Mouse (Mus musculus) stomach, postnatal 0 days (tissue): Measurements from ENCODE around the gene Rtf1. TPM values are rescaled to one million over a fixed set of nuclear protein-coding genes. Genes with fewer than 3 reads are reported as not detected.
A peak's percentile ranks its signal among the peaks of the same experiment; 100 is the strongest.
"Not testable (repeated sequence)": the region's sequence is repeated elsewhere in the genome, so short reads cannot be mapped to it uniquely, and the experiment has no call there.

Source experiments
- ATAC-seq: fragments of 200-750 bp; cut with Nextera tagmentation; 2 replicates; pipeline ENCODE4 v1.8.0; 2017; ENCODE audit not compliant: low FRiP score, low TSS enrichment
- DNase-seq: peaks from one replicate; pipeline ENCODE4 v3.0.0-alpha.2; 2016; ENCODE audit warnings: low spot score
- H3K27ac ChIP-seq: fragments of 300-500 bp; sonication (generic); replicated peaks from 2 replicates; pipeline ENCODE4 v1.5.1; 2014; ENCODE audit warnings: mild to moderate bottlenecking, control low read depth
- H3K27me3 ChIP-seq: fragments of 300-500 bp; sonication (generic); 2 replicates; pipeline ENCODE4 v1.6.1; 2014; ENCODE audit warnings: low read length; ENCODE audit not compliant: control insufficient read depth, insufficient read depth
- H3K36me3 ChIP-seq: fragments of 300-500 bp; sonication (generic); 2 replicates; pipeline ENCODE4 v1.6.1; 2014; ENCODE audit warnings: low read length, mixed read lengths; ENCODE audit not compliant: control insufficient read depth, insufficient read depth
- H3K4me1 ChIP-seq: fragments of 300-500 bp; sonication (generic); replicated peaks from 2 replicates; pipeline ENCODE4 v1.6.1; 2014; ENCODE audit warnings: antibody characterized with exemption; ENCODE audit not compliant: control insufficient read depth, insufficient read depth
- H3K4me2 ChIP-seq: fragments of 300-500 bp; sonication (generic); replicated peaks from 2 replicates; pipeline ENCODE4 v1.6.1; 2014; ENCODE audit warnings: low read depth, mild to moderate bottlenecking, control low read depth, moderate library complexity
- H3K4me3 ChIP-seq: fragments of 300-500 bp; sonication (generic); 2 replicates; pipeline ENCODE4 v1.5.1; 2014; ENCODE audit warnings: low read depth, low read length, control low read depth
- H3K9ac ChIP-seq: fragments of 300-500 bp; sonication (generic); 2 replicates; pipeline ENCODE4 v1.6.1; 2014; ENCODE audit warnings: mild to moderate bottlenecking, low read length, control low read depth, mixed read lengths
- H3K9me3 ChIP-seq: fragments of 300-500 bp; sonication (generic); 2 replicates; pipeline ENCODE4 v1.6.1; 2016; ENCODE audit warnings: low read length; ENCODE audit not compliant: control insufficient read depth
- CTCF ChIP-seq: IDR thresholded peaks from 2 replicates; pipeline ENCODE4 v1.5.1; 2016; ENCODE audit warnings: antibody characterized with exemption, low read depth, mild to moderate bottlenecking, moderate library complexity
- EP300 ChIP-seq: optimal IDR thresholded peaks from 2 replicates; pipeline ENCODE3; 2016; ENCODE audit warnings: antibody characterized with exemption
- WGBS: fragments of 180-500 bp; shearing (Covaris S2); extraction: QIAGEN DNeasy Blood & Tissue Kit; methylation state at CpG from one replicate; pipeline ENCODE4 v1.1.7; 2014; 5-methylcytosine and 5-hydroxymethylcytosine counted together
- polyA plus RNA-seq: library from polyadenylated mRNA; unstranded; fragments of >200 nt; fragmentation: Nextera tagmentation; extraction: Ambion mirVana; gene quantifications from 2 replicates; pipeline ENCODE4 v1.2.1, GENCODE M21; 2015

Rtf1 gene
- 27.4 and 33.2 TPM in 2 replicates for polyA plus RNA-seq

DNA sequence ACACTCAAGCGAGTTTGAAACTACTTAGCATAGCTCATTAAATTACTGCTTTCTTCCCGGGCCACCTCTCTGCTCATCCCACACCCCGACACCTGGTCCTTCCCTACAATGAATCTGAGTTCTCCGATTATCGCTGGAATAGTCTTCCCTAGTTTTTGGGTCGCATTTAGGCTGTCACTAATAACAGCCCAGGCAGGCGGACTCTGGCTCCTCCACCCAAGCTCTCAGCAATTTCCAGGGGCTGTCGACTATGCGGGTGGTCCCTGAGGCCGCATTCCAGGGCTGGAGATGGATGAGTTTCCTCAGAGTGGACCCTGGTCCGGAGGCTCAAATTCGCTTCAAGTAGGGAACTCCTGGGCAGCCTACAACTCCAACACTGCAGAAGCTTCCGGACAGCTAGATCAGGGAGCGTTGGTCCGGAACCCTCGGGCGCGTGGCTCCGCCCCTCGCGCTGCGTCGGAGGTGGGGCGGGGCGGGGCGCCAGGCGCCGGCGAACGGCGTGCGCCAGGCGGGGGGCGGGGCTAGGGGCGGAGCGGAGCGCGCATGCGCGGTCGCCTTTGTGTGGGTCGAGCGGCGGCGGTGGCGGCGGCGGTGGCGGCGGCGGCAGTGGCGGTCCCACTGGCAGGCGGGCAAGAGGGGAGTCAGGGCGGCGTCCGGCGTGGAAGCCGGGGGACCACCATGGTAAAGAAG is at the start of gene Rtf1:
Rtf1 (plus strand) TSS at position 544 of the 690 bp plus-strand sequence.
- TF ChIP-seq CTCF: no peak
- no peak for TF ChIP-seq EP300
- WGBS: 0% methylated on average over 51 of the region's 58 CpGs
- H3K9me3 ChIP-seq: no peaks in the 10 kb centered on the region
- DNase-seq (peak; percentile 96), ATAC-seq (peak; percentile 97)
- H3K4me2 ChIP-seq: peak within 1 kb of the TSS; percentile 82
- H3K27me3 ChIP-seq: no peaks in the 10 kb centered on the region
- H3K4me1 ChIP-seq: no peaks in the 10 kb centered on the region
- no peaks in the 10 kb centered on the region for H3K36me3 ChIP-seq
- H3K9ac ChIP-seq: peak within 1 kb of the TSS; percentile 95
- H3K27ac ChIP-seq: peak within 1 kb of the TSS; percentile 90
- H3K4me3 ChIP-seq: peak within 1 kb of the TSS; percentile 96

DNA sequence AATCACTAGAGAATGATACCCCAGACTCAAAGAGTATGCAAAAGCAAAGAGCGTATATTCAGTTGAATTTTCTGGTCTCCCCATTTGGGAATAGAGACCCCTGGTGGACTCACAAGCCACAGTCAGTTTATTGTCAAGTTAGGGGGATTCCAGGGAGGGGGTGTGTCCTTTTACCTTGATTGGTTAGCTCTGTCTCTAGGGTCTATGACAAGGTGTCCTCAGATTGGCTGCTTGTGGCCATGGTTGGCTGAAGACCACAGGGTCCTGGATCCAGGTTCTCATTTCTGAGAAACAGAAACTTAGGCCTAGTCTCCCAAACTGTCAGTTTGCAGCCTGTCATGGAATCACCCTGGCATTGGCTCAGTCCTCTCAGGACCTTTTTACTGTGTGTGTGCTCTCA is 38.1 kb upstream of the Rtf1 start:
- TF ChIP-seq CTCF (peak; percentile 28), EP300 (no peak)
- Histone ChIP-seq H3K4me2 (no peak overlapping the region), H3K4me3 (no peak overlapping the region), H3K9me3 (no peaks in the 10 kb centered on the region), H3K27ac (no peak overlapping the region), H3K9ac (no peak overlapping the region), H3K27me3 (no peaks in the 10 kb centered on the region), H3K36me3 (peaks cover 18% of the 10 kb centered on the region), H3K4me1 (no peaks in the 10 kb centered on the region)
- WGBS: 94% methylated on average over 1 of the region's 1 CpGs
- ATAC-seq: no peak
- no peak for DNase-seq

DNA sequence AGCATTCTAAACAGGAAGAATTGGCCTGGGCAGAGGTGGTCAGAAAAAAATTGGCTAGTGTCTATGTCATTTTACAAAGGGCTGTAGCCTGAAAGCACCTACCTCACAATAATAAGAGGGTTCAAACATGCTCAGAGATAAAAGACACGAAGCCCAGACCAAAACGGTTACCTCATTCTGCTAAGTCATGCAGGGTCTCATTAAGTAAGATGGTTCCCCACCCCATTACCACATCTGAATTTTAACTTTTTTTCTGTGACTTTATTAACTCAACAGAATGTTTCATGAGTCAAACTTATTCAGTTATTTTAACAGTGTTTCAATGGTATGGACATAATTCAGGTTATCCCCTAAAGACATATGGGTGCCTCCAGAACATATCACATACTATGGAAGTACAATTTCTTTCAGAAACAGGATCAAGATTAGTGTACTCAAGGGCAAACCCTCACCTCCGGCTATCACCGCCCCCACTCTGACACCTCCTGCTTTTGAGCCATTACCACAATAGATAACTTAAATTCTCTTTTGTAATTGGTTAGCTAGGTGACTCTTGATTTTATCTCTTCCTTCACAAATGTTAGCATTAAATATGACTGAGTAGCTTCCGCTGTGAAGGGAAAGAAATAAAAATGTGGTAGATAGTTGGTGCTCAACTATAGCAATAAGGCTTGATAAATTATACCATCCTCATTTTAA is 33.5 kb upstream of the Rtf1 start:
- TF ChIP-seq CTCF (no peak), EP300 (no peak)
- Histone ChIP-seq H3K9me3 (no peaks in the 10 kb centered on the region), H3K27ac (no peak overlapping the region), H3K27me3 (no peaks in the 10 kb centered on the region), H3K4me2 (no peak overlapping the region), H3K4me1 (no peaks in the 10 kb centered on the region), H3K4me3 (no peak overlapping the region), H3K36me3 (peaks cover 20% of the 10 kb centered on the region), H3K9ac (no peak overlapping the region)
- DNase-seq (no peak), ATAC-seq (no peak)
- WGBS: 94% methylated on average over 5 of the region's 5 CpGs

DNA sequence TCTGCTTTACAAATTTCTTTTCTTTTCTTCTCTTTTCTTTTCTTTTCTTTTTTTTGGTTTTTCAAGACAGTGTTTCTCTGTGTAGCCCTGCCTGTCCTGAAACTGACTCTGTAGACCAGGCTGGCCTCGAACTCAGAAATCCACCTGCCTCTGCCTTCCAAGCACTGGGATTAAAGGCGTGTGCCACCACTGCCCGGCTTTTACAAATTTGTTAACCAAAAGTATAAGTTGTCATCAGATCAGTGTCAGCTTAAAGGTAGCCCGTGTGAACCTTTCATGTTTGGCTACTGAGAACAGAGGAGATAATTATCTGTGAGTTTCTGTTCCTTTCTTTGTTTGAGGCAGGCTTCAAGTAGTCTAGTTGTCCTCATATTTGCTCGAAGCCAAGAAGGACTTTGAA is 30.6 kb upstream of the Rtf1 start:
- 91% methylated on average over 5 of the region's 5 CpGs for WGBS
- Histone ChIP-seq H3K4me1 (no peaks in the 10 kb centered on the region), H3K9ac (no peak overlapping the region), H3K27me3 (no peaks in the 10 kb centered on the region), H3K9me3 (no peaks in the 10 kb centered on the region), H3K36me3 (peaks cover 20% of the 10 kb centered on the region), H3K27ac (no peak overlapping the region), H3K4me2 (no peak overlapping the region), H3K4me3 (no peak overlapping the region)
- ATAC-seq: no peak
- TF ChIP-seq CTCF: no peak
- no peak for TF ChIP-seq EP300
- no peak for DNase-seq

DNA sequence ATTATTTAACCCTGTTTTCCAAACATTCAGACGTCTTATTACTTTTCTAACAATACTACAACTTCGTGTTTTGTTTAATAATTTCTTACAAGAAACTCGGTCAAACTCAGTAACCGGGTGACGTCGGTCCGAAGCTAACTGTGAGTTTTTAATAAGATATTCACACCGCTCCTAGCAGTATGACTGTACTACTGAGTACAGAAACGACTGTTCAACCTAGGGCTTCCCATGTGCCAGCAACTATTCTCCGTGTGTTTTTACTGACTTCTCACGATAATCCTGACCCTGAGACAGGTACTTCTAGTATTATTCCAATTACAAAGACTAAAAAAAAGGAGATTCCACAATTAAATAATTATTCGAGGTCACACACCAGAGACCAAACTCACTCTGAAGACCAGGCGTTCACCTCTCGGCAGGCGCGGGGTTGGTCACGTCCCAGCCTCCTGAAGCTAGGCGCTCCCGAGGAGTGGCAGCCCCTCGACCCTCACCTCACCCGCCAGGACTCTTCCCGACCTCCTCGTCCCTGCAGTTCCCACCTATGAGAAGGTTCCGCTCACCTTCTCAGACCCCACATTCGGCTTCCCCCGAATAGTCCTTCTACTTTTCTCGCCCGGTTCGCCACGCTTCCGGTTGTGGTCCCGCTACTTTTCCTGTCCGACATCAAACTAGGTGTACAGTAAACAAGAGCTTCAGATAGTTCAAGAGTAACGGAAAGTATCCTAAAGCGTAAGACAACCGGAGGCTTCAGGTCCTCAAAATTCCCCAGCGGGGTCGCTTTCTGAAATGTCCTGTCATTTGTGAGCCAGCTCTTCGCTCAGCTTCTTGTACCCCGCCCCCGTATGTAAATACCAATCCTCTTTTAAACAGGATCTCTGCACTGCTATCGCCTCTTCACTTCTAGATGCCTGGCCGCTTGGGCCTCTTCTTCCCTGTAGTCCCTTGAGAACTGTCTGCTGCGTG is 12.4 kb upstream of the Rtf1 start, which contains the start of gene Ndufaf1:
Ndufaf1 (minus strand) TSS at position 608 of the 963 bp plus-strand sequence.
- Histone ChIP-seq H3K27me3 (no peaks in the 10 kb centered on the region), H3K4me2 (peak within 1 kb of the TSS; percentile 83), H3K9me3 (no peaks in the 10 kb centered on the region), H3K36me3 (0 out of 2 replicates have a peak, but pooled peaks cover 4% of the 10 kb centered on the region), H3K4me3 (peak within 1 kb of the TSS; percentile 70), H3K9ac (peak within 1 kb of the TSS; percentile 78), H3K27ac (no peak within 1 kb of the TSS), H3K4me1 (no peaks in the 10 kb centered on the region; the same call in 1 of the 2 replicates)
- DNase-seq: peak; percentile 78
- peak; percentile 77 for ATAC-seq
- 1% methylated on average over 44 of the region's 44 CpGs for WGBS
- TF ChIP-seq CTCF (no peak), EP300 (no peak)

DNA sequence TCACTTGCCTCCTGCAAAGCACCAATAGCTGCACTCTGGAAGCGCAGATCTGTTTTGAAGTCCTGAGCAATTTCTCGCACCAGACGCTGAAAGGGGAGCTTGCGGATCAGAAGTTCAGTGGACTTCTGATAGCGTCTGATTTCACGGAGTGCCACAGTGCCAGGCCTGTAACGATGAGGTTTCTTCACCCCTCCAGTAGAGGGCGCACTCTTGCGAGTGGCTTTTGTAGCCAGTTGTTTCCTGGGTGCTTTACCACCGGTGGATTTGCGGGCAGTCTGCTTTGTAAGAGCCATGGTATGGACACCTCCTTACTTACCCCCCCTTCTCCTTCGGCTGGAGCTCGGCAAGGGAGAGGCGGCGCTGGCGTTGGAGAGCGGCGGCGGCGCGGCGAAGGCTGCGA is 9.1 kb upstream of the Rtf1 start:
- ATAC-seq, H3K4me2 ChIP-seq, H3K9ac ChIP-seq, H3K4me3 ChIP-seq, H3K36me3 ChIP-seq, DNase-seq, H3K27me3 ChIP-seq, H3K9me3 ChIP-seq, H3K27ac ChIP-seq, H3K4me1 ChIP-seq: not testable (repeated sequence)
- WGBS: 72% methylated on average over 19 of the region's 23 CpGs
